Mouse (Mus musculus): Measurements from ENCODE around the gene Fam178b.

GRCm38 (mm10) chr1:36630053-36630739 is 52.8 kb downstream of the Fam178b start:
- TF ChIP-seq POLR2A (IDR thresholded peaks at IDR 0.05; ENCODE audit: borderline replicate concordance, extremely low read depth, insufficient read depth, insufficient read length, poor library complexity, severe bottlenecking) (no peak), CTCF (IDR thresholded peaks at IDR 0.05; ENCODE audit: borderline replicate concordance, extremely low read depth, insufficient read depth, insufficient read length) (no peak)

Measured in brain, embryonic 14.5 days (tissue).